Mouse (Mus musculus): ENCODE measurements around the gene Gab1. TPM values are rescaled to one million over a fixed set of nuclear protein-coding genes. Genes with fewer than 3 reads are reported as not detected.
A peak's percentile ranks its signal among the peaks of the same experiment; 100 is the strongest.

Gene Gab1
- polyA plus RNA-seq, 1 experiment from 2014 or later: 7.3 TPM

DNA sequence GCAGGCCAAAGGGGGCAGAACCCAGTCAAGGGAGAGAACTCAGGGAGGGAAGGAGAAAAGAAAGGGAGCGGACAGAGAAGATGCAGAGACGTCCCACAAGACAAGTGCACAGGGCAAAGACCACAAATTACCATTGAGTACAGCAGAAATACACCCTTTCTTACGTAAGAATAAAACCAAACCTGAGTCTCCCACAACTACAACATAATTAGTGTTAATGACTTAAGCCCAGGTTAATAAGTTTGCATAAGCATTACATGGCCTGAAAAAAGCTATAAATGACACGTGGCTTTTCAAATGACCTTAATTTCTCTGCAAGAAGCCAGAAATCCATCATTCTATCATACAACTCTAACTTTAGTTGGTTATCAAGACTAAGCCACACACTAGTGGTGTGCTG, 97.0 kb downstream of the Gab1 start:
- H3K4me2 ChIP-seq (replicated peaks; ENCODE audit: low read depth): no peak overlapping the region
- peaks cover 14% of the 10 kb centered on the region; the same call in 1 of the 2 replicates for H3K36me3 ChIP-seq (ENCODE audit: control insufficient read depth, insufficient read depth, low read length)
- no peak for TF ChIP-seq EP300 (optimal IDR thresholded peaks at IDR 0.05)
- no peaks in the 10 kb centered on the region for H3K9me3 ChIP-seq (ENCODE audit: control insufficient read depth, low read length)
- H3K27ac ChIP-seq (replicated peaks): no peak overlapping the region
- DNase-seq (ENCODE audit: low spot score) (no peak), ATAC-seq (ENCODE audit: low FRiP score, low TSS enrichment) (no peak)
- no peaks in the 10 kb centered on the region for H3K27me3 ChIP-seq (ENCODE audit: control insufficient read depth, insufficient read depth, low read length)
- H3K4me1 ChIP-seq (replicated peaks; ENCODE audit: control insufficient read depth, insufficient read depth): no peaks in the 10 kb centered on the region
- no peak overlapping the region for H3K9ac ChIP-seq (ENCODE audit: low read length)
- 91% methylated on average over 4 of the region's 4 CpGs for WGBS
- H3K4me3 ChIP-seq (ENCODE audit: low read depth, low read length): no peak overlapping the region

DNA sequence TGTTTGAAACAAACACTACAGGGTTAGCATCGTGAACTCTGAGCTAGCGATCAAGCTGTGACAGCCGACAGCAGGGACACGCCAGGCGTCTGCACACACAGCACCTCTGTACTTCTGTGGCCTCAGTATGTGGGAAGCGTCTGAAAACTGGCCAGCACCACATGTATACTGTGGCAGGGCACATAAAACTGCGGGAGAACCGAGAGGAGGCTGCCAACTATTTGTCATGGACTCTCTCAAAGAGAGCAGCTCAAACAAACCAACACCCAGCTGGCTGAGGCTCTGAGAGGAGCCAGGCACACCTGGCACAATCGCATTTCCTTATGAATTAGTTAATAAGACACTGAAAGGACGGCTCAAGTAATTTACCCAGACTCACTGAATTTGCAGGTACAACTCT, 99.0 kb downstream of the Gab1 start:
- WGBS: 14% methylated on average over 10 of the region's 10 CpGs
- H3K9me3 ChIP-seq (ENCODE audit: control insufficient read depth, low read length): no peaks in the 10 kb centered on the region
- H3K4me2 ChIP-seq (replicated peaks; ENCODE audit: low read depth): peak overlapping the region; percentile 14; the same call in 1 of the 2 replicates
- peaks cover 21% of the 10 kb centered on the region for H3K36me3 ChIP-seq (ENCODE audit: control insufficient read depth, insufficient read depth, low read length)
- H3K27ac ChIP-seq (replicated peaks): peak overlapping the region; percentile 61
- TF ChIP-seq CTCF (IDR thresholded peaks at IDR 0.05; ENCODE audit: low read depth) (no peak), EP300 (optimal IDR thresholded peaks at IDR 0.05) (no peak)
- ATAC-seq (ENCODE audit: low FRiP score, low TSS enrichment) (peak; percentile 89), DNase-seq (ENCODE audit: low spot score) (peak; percentile 69)
- H3K4me3 ChIP-seq (ENCODE audit: low read depth, low read length): no peak overlapping the region
- H3K27me3 ChIP-seq (ENCODE audit: control insufficient read depth, insufficient read depth, low read length): no peaks in the 10 kb centered on the region
- no peaks in the 10 kb centered on the region for H3K4me1 ChIP-seq (replicated peaks; ENCODE audit: control insufficient read depth, insufficient read depth)
- no peak overlapping the region for H3K9ac ChIP-seq (ENCODE audit: low read length)

DNA sequence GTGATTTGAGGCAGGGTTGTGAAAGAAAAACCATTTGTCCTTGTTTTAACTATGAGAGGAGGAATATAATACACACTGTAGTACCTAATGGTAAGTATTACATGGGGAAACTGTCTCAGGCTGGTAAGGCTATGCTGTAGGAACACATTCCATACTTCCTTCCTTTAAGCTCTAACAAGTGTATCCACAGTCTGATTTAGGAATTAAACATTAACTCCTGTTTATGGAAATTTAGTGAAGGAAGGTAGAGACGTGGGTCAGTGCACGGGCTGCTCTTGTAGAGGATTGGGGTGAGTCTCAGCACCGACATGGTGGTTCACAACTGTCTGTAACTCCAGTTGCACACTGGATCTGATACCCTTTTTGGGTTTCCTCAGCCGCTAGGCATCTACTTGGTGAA, 100.0 kb downstream of the Gab1 start:
- TF ChIP-seq EP300 (optimal IDR thresholded peaks at IDR 0.05) (no peak), CTCF (IDR thresholded peaks at IDR 0.05; ENCODE audit: low read depth) (no peak)
- WGBS: 72% methylated on average over 4 of the region's 4 CpGs
- H3K4me2 ChIP-seq (replicated peaks; ENCODE audit: low read depth): no peak overlapping the region
- DNase-seq (ENCODE audit: low spot score): no peak
- H3K9ac ChIP-seq (ENCODE audit: low read length): no peak overlapping the region
- no peaks in the 10 kb centered on the region for H3K9me3 ChIP-seq (ENCODE audit: control insufficient read depth, low read length)
- H3K4me1 ChIP-seq (replicated peaks; ENCODE audit: control insufficient read depth, insufficient read depth): no peaks in the 10 kb centered on the region
- H3K27me3 ChIP-seq (ENCODE audit: control insufficient read depth, insufficient read depth, low read length): no peaks in the 10 kb centered on the region
- H3K36me3 ChIP-seq (ENCODE audit: control insufficient read depth, insufficient read depth, low read length): peaks cover 21% of the 10 kb centered on the region
- H3K4me3 ChIP-seq (ENCODE audit: low read depth, low read length): no peak overlapping the region
- H3K27ac ChIP-seq (replicated peaks): no peak overlapping the region
- no peak for ATAC-seq (ENCODE audit: low FRiP score, low TSS enrichment)

DNA sequence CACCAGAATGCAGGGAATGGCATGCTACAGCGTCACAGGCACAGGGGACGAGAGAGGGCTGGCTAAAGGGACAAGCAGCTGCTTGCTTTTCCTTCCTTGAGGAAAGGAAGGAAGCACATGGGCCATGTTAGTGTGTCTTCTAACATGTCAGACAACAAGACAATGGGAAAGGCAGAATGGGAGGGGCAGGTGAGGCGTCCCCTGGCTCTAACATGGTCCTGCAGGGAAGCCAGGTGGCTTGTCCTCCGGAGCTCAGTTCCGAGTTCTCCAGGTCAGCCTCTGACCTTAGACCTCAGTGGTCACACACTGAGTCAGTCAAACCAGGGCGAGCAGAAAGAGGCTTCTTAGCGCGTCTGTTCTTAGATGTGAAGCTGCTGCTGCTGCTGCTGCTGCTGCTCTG, 103.9 kb downstream of the Gab1 start:
- WGBS: 64% methylated on average over 8 of the region's 8 CpGs
- Histone ChIP-seq H3K9ac (ENCODE audit: low read length) (no peak overlapping the region), H3K36me3 (ENCODE audit: control insufficient read depth, insufficient read depth, low read length) (peaks cover 15% of the 10 kb centered on the region), H3K27ac (replicated peaks) (no peak overlapping the region), H3K4me1 (replicated peaks; ENCODE audit: control insufficient read depth, insufficient read depth) (no peaks in the 10 kb centered on the region), H3K27me3 (ENCODE audit: control insufficient read depth, insufficient read depth, low read length) (no peaks in the 10 kb centered on the region), H3K9me3 (ENCODE audit: control insufficient read depth, low read length) (no peaks in the 10 kb centered on the region), H3K4me2 (replicated peaks; ENCODE audit: low read depth) (no peak overlapping the region), H3K4me3 (ENCODE audit: low read depth, low read length) (no peak overlapping the region)
- DNase-seq (ENCODE audit: low spot score) (no peak), ATAC-seq (ENCODE audit: low FRiP score, low TSS enrichment) (no peak)
- TF ChIP-seq CTCF (IDR thresholded peaks at IDR 0.05; ENCODE audit: low read depth) (no peak), EP300 (optimal IDR thresholded peaks at IDR 0.05) (no peak)

DNA sequence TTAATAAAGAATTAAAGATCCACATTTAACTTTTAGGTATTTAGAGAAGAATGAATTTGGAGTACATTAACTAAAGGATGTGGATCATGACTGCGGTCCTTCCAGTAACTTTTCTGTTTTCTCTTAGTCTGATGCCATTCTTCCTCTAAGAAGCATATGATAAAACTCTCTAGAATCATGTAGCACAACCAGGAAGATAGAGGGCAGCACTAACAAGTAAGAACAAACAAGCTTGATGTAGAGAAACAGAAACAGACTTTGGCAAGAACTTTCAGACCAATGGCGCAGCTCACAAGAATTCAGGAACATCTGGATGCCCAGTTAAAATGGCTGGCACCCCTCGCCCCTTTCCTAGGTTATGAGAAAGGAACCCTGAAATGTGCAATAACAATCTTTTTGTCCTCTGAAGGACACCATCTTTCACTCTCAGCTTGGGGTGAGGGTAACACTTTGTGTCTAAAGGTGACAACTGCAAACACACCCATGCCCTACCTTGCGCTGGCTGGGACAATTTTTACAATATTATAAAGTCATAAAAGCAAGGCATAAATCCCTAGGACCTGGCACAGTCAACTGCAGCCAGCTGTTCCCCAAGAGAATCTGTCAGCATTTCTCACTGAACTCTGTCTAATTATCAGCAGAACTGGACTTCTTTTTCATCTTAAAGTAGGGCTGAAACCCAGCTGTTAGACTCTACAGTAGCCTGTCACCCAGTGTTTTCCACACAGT, 107.4 kb downstream of the Gab1 start:
- Histone ChIP-seq H3K27me3 (ENCODE audit: control insufficient read depth, insufficient read depth, low read length) (no peaks in the 10 kb centered on the region), H3K27ac (replicated peaks) (no peak overlapping the region), H3K9ac (ENCODE audit: low read length) (no peak overlapping the region), H3K9me3 (ENCODE audit: control insufficient read depth, low read length) (no peaks in the 10 kb centered on the region), H3K4me3 (ENCODE audit: low read depth, low read length) (no peak overlapping the region), H3K4me1 (replicated peaks; ENCODE audit: control insufficient read depth, insufficient read depth) (no peaks in the 10 kb centered on the region), H3K36me3 (ENCODE audit: control insufficient read depth, insufficient read depth, low read length) (peaks cover 17% of the 10 kb centered on the region), H3K4me2 (replicated peaks; ENCODE audit: low read depth) (no peak overlapping the region)
- DNase-seq (ENCODE audit: low spot score): no peak
- no peak for ATAC-seq (ENCODE audit: low FRiP score, low TSS enrichment)
- TF ChIP-seq CTCF (IDR thresholded peaks at IDR 0.05; ENCODE audit: low read depth): peak; percentile 81
- TF ChIP-seq EP300 (optimal IDR thresholded peaks at IDR 0.05): no peak
- 70% methylated on average over 4 of the region's 4 CpGs for WGBS

DNA sequence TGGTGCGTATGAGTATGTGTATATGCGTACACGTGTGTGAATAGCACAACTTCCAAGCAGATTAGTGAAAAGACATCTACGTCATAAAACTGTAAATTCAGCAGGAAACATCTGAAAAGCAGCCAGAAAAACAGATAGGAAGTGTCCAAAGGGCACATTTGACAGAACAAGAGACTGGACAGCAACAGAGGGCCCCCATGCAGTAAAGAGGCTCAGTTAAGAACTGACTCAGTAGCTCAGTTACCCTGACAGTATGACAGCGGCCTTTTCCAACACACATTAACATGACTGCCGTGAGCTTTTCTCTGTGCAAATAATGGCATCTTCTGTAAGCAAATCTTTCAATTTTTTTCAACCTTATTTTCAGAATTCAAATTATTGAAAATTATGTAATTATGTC, 111.9 kb downstream of the Gab1 start:
- no peaks in the 10 kb centered on the region for H3K4me1 ChIP-seq (replicated peaks; ENCODE audit: control insufficient read depth, insufficient read depth)
- H3K27ac ChIP-seq (replicated peaks): no peak overlapping the region
- 91% methylated on average over 6 of the region's 6 CpGs for WGBS
- no peak overlapping the region for H3K4me2 ChIP-seq (replicated peaks; ENCODE audit: low read depth)
- ATAC-seq (ENCODE audit: low FRiP score, low TSS enrichment) (no peak), DNase-seq (ENCODE audit: low spot score) (no peak)
- no peak overlapping the region for H3K4me3 ChIP-seq (ENCODE audit: low read depth, low read length)
- H3K27me3 ChIP-seq (ENCODE audit: control insufficient read depth, insufficient read depth, low read length): no peaks in the 10 kb centered on the region
- TF ChIP-seq EP300 (optimal IDR thresholded peaks at IDR 0.05): no peak
- TF ChIP-seq CTCF (IDR thresholded peaks at IDR 0.05; ENCODE audit: low read depth): no peak
- H3K9me3 ChIP-seq (ENCODE audit: control insufficient read depth, low read length): no peaks in the 10 kb centered on the region
- H3K36me3 ChIP-seq (ENCODE audit: control insufficient read depth, insufficient read depth, low read length): peaks cover 15% of the 10 kb centered on the region
- no peak overlapping the region for H3K9ac ChIP-seq (ENCODE audit: low read length)
